Mouse (Mus musculus): ENCODE measurements at regions not wholly inside any gene's neighbourhood (a gene's known extent, or its start where the extent isn't known, plus 50 kb on each side); places are given as distances from the start of the nearest gene placed in this dataset.

GRCm38 (mm10) chr15:13602133-13602532 lies 428.7 kb upstream of the Cdh6 start:
- Histone ChIP-seq H3K27me3 (ENCODE audit: control insufficient read depth in 1 of 2, insufficient read depth in 2 of 2, low read length in 2 of 2) (no peaks in the 10 kb centered on the region), H3K79me2 (ENCODE audit: control insufficient read depth, insufficient read depth, low read length, poor library complexity) (no peaks in the 10 kb centered on the region), H3K4me1 (ENCODE audit: control insufficient read depth in 1 of 2, insufficient read depth in 2 of 2, low read length in 2 of 2) (no peaks in the 10 kb centered on the region), H3K9me3 (replicated peaks; ENCODE audit: insufficient read depth, low read length) (no peaks in the 10 kb centered on the region), H3K4me3 (ENCODE audit: control insufficient read depth in 1 of 2, insufficient read depth in 1 of 2, low read depth in 2 of 2, low read length in 2 of 2) (no peak overlapping the region), H3K27ac (ENCODE audit: control insufficient read depth, low read depth, low read length) (no peak overlapping the region), H3K9ac (ENCODE audit: control insufficient read depth, low read depth, low read length, poor library complexity, severe bottlenecking) (no peak overlapping the region), H3K36me3 (ENCODE audit: control insufficient read depth in 1 of 2, insufficient read depth in 2 of 2, low read length in 2 of 2) (no peaks in the 10 kb centered on the region)
- no peak for DNase-seq (ENCODE audit: low read depth, low spot score)
- TF ChIP-seq E2F4 (IDR thresholded peaks at IDR 0.05; ENCODE audit: borderline replicate concordance, low read depth, low read length) (no peak), MXI1 (IDR thresholded peaks at IDR 0.05; ENCODE audit: low read depth, low read length) (no peak), NELFE (IDR thresholded peaks at IDR 0.05; ENCODE audit: low read depth, low read length) (no peak), ZC3H11A (IDR thresholded peaks at IDR 0.05; ENCODE audit: low read depth, low read length) (no peak), GATA1 (IDR thresholded peaks at IDR 0.05; ENCODE audit: low read depth, low read length) (no peak), MAZ (IDR thresholded peaks at IDR 0.05; ENCODE audit: low read depth, low read length) (no peak), UBTF (IDR thresholded peaks at IDR 0.05; ENCODE audit: borderline replicate concordance, insufficient read depth, low read depth, low read length) (no peak), MAFK (IDR thresholded peaks at IDR 0.05; ENCODE audit: borderline replicate concordance, low read depth, low read length) (no peak), POLR2AphosphoS5 (IDR thresholded peaks at IDR 0.05; ENCODE audit: borderline replicate concordance, low read depth, low read length) (no peak), SMC3 (IDR thresholded peaks at IDR 0.05; ENCODE audit: low read depth, low read length) (no peak), TBP (IDR thresholded peaks at IDR 0.05; ENCODE audit: low read depth, low read length) (no peak)

- H3K4me3 ChIP-seq (ENCODE audit: control insufficient read depth in 1 of 2, insufficient read depth in 1 of 2, low read depth in 2 of 2, low read length in 2 of 2): no peak overlapping the region
- H3K79me2 ChIP-seq (ENCODE audit: control insufficient read depth, insufficient read depth, low read length, poor library complexity): no peaks in the 10 kb centered on the region
- H3K9me3 ChIP-seq (replicated peaks; ENCODE audit: insufficient read depth, low read length): no peaks in the 10 kb centered on the region
- no peaks in the 10 kb centered on the region for H3K4me1 ChIP-seq (ENCODE audit: control insufficient read depth in 1 of 2, insufficient read depth in 2 of 2, low read length in 2 of 2)
- no peaks in the 10 kb centered on the region for H3K27me3 ChIP-seq (ENCODE audit: control insufficient read depth in 1 of 2, insufficient read depth in 2 of 2, low read length in 2 of 2)
- no peak for DNase-seq (ENCODE audit: low read depth, low spot score)
- H3K27ac ChIP-seq (ENCODE audit: control insufficient read depth, low read depth, low read length): no peak overlapping the region
- H3K36me3 ChIP-seq (ENCODE audit: control insufficient read depth in 1 of 2, insufficient read depth in 2 of 2, low read length in 2 of 2): no peaks in the 10 kb centered on the region
- no peak for TF ChIP-seq GATA1 (IDR thresholded peaks at IDR 0.05; ENCODE audit: low read depth, low read length)
- no peak for TF ChIP-seq ELF1 (IDR thresholded peaks at IDR 0.05; ENCODE audit: low read depth, low read length)
- TF ChIP-seq TAL1 (IDR thresholded peaks at IDR 0.05; ENCODE audit: low read length): no peak
- no peak for TF ChIP-seq CHD2 (IDR thresholded peaks at IDR 0.05; ENCODE audit: low read length)
- TF ChIP-seq MYB (IDR thresholded peaks at IDR 0.05; ENCODE audit: low read depth, low read length): no peak
- no peak for TF ChIP-seq E2F4 (IDR thresholded peaks at IDR 0.05; ENCODE audit: borderline replicate concordance, low read depth, low read length)
- TF ChIP-seq ETS1 (IDR thresholded peaks at IDR 0.05; ENCODE audit: low read depth, low read length): no peak
- TF ChIP-seq CTCF (IDR thresholded peaks at IDR 0.05 in 2 of 3, conservative IDR thresholded peaks at IDR 0.05 in 1 of 3; ENCODE audit: control insufficient read depth in 1 of 3, insufficient read depth in 1 of 3, low read depth in 2 of 3, low read length in 3 of 3, poor library complexity in 1 of 3, severe bottlenecking in 1 of 3): no peak
- no peak for TF ChIP-seq EP300 (IDR thresholded peaks at IDR 0.05; ENCODE audit: low read depth in 1 of 2, low read length in 2 of 2)
- no peak for TF ChIP-seq USF2 (IDR thresholded peaks at IDR 0.05; ENCODE audit: borderline replicate concordance in 1 of 2, insufficient read depth in 1 of 2, low read depth in 1 of 2, low read length in 2 of 2)
- no peak for TF ChIP-seq ZMIZ1 (IDR thresholded peaks at IDR 0.05; ENCODE audit: low read depth, low read length)
- no peak for TF ChIP-seq MAX (IDR thresholded peaks at IDR 0.05; ENCODE audit: low read length)
- no peak for TF ChIP-seq SMC3 (IDR thresholded peaks at IDR 0.05; ENCODE audit: low read depth, low read length)
- TF ChIP-seq NELFE (IDR thresholded peaks at IDR 0.05; ENCODE audit: low read depth, low read length): no peak
- no peak for TF ChIP-seq NRF1 (IDR thresholded peaks at IDR 0.05; ENCODE audit: insufficient read depth, low read depth, low read length, poor library complexity, severe bottlenecking)
- no peak for TF ChIP-seq ZKSCAN1 (IDR thresholded peaks at IDR 0.05; ENCODE audit: low read depth, low read length)
- TF ChIP-seq ZC3H11A (IDR thresholded peaks at IDR 0.05; ENCODE audit: low read depth, low read length): no peak
- H3K9ac ChIP-seq (ENCODE audit: control insufficient read depth, low read depth, low read length, poor library complexity, severe bottlenecking): no peak overlapping the region
Observed at GRCm38 (mm10) chr15:13597856-13598255, 424.4 kb upstream of the Cdh6 start.

All from MEL (cell line).